Mouse (Mus musculus): ENCODE results near the gene Myo15b. TPM values are rescaled to one million over a fixed set of nuclear protein-coding genes. Genes with fewer than 3 reads are reported as not detected.

Myo15b gene
- polyA plus RNA-seq, 1 experiment from 2014 or later: 0.10 TPM

DNA sequence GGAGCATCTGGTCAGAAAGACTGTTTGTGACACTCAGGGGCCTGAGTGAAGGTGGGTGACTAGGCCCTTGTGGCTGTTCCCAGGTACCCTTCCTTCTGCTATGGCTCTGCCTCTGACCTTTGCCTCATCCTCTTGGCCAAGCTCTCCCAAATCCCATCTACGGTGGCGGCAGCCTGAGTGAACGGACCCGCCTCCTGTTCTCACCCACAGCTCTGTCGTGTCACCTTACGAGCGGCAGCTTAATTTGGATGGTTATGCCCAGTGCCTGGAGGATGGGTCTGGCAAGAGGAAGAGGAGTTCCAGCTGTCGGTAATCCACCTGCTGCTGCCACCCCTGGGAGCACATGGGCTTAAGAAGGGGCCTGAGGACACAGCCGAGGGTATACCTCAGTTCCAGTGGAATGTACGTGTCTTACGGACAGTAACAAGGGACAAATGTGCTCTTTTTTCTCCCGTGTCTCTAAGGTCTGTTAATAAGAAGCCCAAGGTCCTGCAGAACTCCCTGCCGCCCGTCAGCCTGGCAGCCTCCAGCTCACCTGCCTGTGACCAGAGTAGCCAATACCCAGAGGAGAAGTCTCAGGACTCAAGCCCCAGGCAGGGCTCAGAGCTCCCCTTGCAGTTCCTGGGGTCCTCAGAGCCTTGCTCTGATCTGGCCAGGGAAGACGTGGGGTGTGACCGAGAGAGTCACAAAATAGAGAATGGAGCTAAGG lies 38.1 kb upstream of the Myo15b start:
- Histone ChIP-seq H3K36me3 (peaks cover 54% of the 10 kb centered on the region), H3K4me1 (replicated peaks) (peaks cover 29% of the 10 kb centered on the region), H3K9ac (no peak overlapping the region), H3K4me3 (no peak overlapping the region), H3K27ac (replicated peaks) (no peak overlapping the region), H3K4me2 (no peak overlapping the region), H3K9me3 (no peaks in the 10 kb centered on the region), H3K27me3 (peaks cover 26% of the 10 kb centered on the region)
- no peak for ATAC-seq (ENCODE audit: low read depth)
- WGBS: 90% methylated on average over 16 of the region's 16 CpGs

- Histone ChIP-seq H3K9ac (no peak overlapping the region), H3K4me2 (no peak overlapping the region), H3K27me3 (peaks cover 36% of the 10 kb centered on the region), H3K36me3 (peaks cover 54% of the 10 kb centered on the region), H3K9me3 (no peaks in the 10 kb centered on the region), H3K4me1 (replicated peaks) (peaks cover 20% of the 10 kb centered on the region), H3K4me3 (no peak overlapping the region), H3K27ac (replicated peaks) (no peak overlapping the region)
- WGBS: 88% methylated on average over 4 of the region's 4 CpGs
- no peak for ATAC-seq (ENCODE audit: low read depth)
Observed at GRCm38 (mm10) chr11:115821001-115821400, 37.2 kb upstream of the Myo15b start.

GRCm38 (mm10) chr11:115823774-115824740 lies 34.1 kb upstream of the Myo15b start, which contains the start of gene Llgl2:
Gene Llgl2 (plus strand): TSS chr11:115824049.
- Histone ChIP-seq H3K4me2 (peak within 1 kb of the TSS; percentile 93), H3K4me3 (peak within 1 kb of the TSS; percentile 58), H3K9ac (peak within 1 kb of the TSS; percentile 70), H3K36me3 (peaks cover 37% of the 10 kb centered on the region), H3K27me3 (peaks cover 54% of the 10 kb centered on the region), H3K27ac (replicated peaks) (no peak within 1 kb of the TSS), H3K4me1 (replicated peaks) (peaks cover 18% of the 10 kb centered on the region), H3K9me3 (no peaks in the 10 kb centered on the region)
- under 1% methylated on average over 87 of the region's 87 CpGs for WGBS
- peak; percentile 88 for ATAC-seq (ENCODE audit: low read depth)

GRCm38 (mm10) chr11:115824813-115825212 lies 33.4 kb upstream of the Myo15b start:
- 18% methylated on average over 11 of the region's 11 CpGs for WGBS
- Histone ChIP-seq H3K27me3 (peaks cover 61% of the 10 kb centered on the region), H3K4me2 (peak overlapping the region; percentile 93), H3K9ac (no peak overlapping the region), H3K9me3 (no peaks in the 10 kb centered on the region), H3K4me3 (peak overlapping the region; percentile 58; the same call in 1 of the 2 replicates), H3K27ac (replicated peaks) (no peak overlapping the region), H3K4me1 (replicated peaks) (peaks cover 18% of the 10 kb centered on the region), H3K36me3 (peaks cover 32% of the 10 kb centered on the region)
- no peak for ATAC-seq (ENCODE audit: low read depth)

- Histone ChIP-seq H3K27me3 (peaks cover 78% of the 10 kb centered on the region), H3K4me2 (no peak overlapping the region), H3K27ac (replicated peaks) (no peak overlapping the region), H3K9me3 (no peaks in the 10 kb centered on the region), H3K36me3 (peaks cover 15% of the 10 kb centered on the region), H3K9ac (no peak overlapping the region), H3K4me3 (no peak overlapping the region), H3K4me1 (replicated peaks) (peaks cover 18% of the 10 kb centered on the region)
- ATAC-seq (ENCODE audit: low read depth): no peak
- 57% methylated on average over 5 of the region's 5 CpGs for WGBS
Observed at GRCm38 (mm10) chr11:115826487-115826886, 31.7 kb upstream of the Myo15b start.

DNA sequence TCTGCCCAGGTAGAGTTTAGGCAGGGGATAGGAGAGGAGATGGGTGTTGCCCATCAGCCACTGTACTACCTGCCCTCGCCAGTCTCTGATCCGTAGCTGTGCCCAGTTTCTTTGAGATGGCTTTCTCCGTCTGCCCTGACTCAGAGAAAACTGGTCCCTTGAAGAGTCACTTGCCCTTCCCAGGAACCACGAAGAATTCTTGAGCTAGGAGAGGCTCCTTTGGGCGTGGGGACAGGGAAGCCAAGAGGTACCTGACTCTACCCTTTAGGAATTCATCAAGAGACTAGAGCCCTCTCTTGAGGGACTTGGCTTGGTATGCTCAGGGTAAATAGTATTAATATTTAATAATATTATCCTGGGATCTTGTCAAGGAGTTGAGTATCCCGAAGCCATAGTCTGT lies 30.6 kb upstream of the Myo15b start:
- H3K36me3 ChIP-seq: peaks cover 4% of the 10 kb centered on the region
- peaks cover 23% of the 10 kb centered on the region for H3K4me1 ChIP-seq (replicated peaks)
- H3K4me3 ChIP-seq: no peak overlapping the region
- WGBS: 91% methylated on average over 6 of the region's 6 CpGs
- H3K27ac ChIP-seq (replicated peaks): no peak overlapping the region
- no peak for ATAC-seq (ENCODE audit: low read depth)
- peaks cover 85% of the 10 kb centered on the region for H3K27me3 ChIP-seq
- H3K9ac ChIP-seq: no peak overlapping the region
- H3K4me2 ChIP-seq: no peak overlapping the region
- no peaks in the 10 kb centered on the region for H3K9me3 ChIP-seq

GRCm38 (mm10) chr11:115829036-115829435 lies 29.2 kb upstream of the Myo15b start:
- no peak overlapping the region for H3K4me2 ChIP-seq
- H3K36me3 ChIP-seq: no peaks in the 10 kb centered on the region
- ATAC-seq (ENCODE audit: low read depth): no peak
- peaks cover 29% of the 10 kb centered on the region for H3K4me1 ChIP-seq (replicated peaks)
- 58% methylated on average over 4 of the region's 4 CpGs for WGBS
- H3K27me3 ChIP-seq: peaks cover 71% of the 10 kb centered on the region
- H3K4me3 ChIP-seq: no peak overlapping the region
- no peak overlapping the region for H3K27ac ChIP-seq (replicated peaks)
- H3K9ac ChIP-seq: no peak overlapping the region
- no peaks in the 10 kb centered on the region for H3K9me3 ChIP-seq

- Histone ChIP-seq H3K4me3 (no peak overlapping the region), H3K27me3 (peaks cover 59% of the 10 kb centered on the region), H3K4me1 (replicated peaks) (peaks cover 18% of the 10 kb centered on the region), H3K9me3 (no peaks in the 10 kb centered on the region), H3K4me2 (no peak overlapping the region), H3K36me3 (no peaks in the 10 kb centered on the region), H3K9ac (no peak overlapping the region), H3K27ac (replicated peaks) (no peak overlapping the region)
- WGBS: 20% methylated on average over 25 of the region's 25 CpGs
- ATAC-seq (ENCODE audit: low read depth): no peak
Observed at GRCm38 (mm10) chr11:115830550-115831325, 27.5 kb upstream of the Myo15b start.

DNA sequence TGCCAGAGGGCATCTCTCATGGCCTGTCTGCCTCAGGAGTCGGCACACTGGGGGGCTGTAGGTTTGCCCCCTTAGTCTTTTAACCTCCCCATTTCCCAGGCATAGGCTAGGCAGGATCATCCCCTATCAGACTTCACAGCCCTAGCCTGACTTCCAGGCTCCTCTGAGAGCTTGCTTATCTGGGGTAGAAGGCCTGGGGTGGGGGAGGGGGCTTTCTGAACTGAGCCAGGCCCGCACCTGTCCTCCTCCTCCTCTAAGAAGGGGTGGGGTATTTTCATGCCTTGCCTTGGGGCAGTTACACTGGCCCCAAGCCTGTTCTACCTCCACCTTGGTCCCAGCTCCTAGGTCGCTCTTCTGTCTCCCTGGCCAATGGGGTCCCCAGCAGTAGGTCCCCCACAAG lies 26.7 kb upstream of the Myo15b start:
- no peaks in the 10 kb centered on the region for H3K9me3 ChIP-seq
- peaks cover 18% of the 10 kb centered on the region for H3K4me1 ChIP-seq (replicated peaks)
- H3K9ac ChIP-seq: no peak overlapping the region
- WGBS: 36% methylated on average over 3 of the region's 3 CpGs
- no peaks in the 10 kb centered on the region for H3K36me3 ChIP-seq
- H3K27me3 ChIP-seq: peaks cover 53% of the 10 kb centered on the region
- no peak overlapping the region for H3K4me3 ChIP-seq
- H3K4me2 ChIP-seq: no peak overlapping the region
- ATAC-seq (ENCODE audit: low read depth): no peak
- H3K27ac ChIP-seq (replicated peaks): no peak overlapping the region

GRCm38 (mm10) chr11:115832064-115832463 lies 26.1 kb upstream of the Myo15b start:
- Histone ChIP-seq H3K27ac (replicated peaks) (no peak overlapping the region), H3K36me3 (no peaks in the 10 kb centered on the region), H3K9me3 (no peaks in the 10 kb centered on the region), H3K4me1 (replicated peaks) (peaks cover 18% of the 10 kb centered on the region), H3K4me3 (no peak overlapping the region), H3K9ac (no peak overlapping the region), H3K4me2 (no peak overlapping the region), H3K27me3 (peaks cover 47% of the 10 kb centered on the region)
- WGBS: 50% methylated on average over 6 of the region's 6 CpGs
- ATAC-seq (ENCODE audit: low read depth): no peak

DNA sequence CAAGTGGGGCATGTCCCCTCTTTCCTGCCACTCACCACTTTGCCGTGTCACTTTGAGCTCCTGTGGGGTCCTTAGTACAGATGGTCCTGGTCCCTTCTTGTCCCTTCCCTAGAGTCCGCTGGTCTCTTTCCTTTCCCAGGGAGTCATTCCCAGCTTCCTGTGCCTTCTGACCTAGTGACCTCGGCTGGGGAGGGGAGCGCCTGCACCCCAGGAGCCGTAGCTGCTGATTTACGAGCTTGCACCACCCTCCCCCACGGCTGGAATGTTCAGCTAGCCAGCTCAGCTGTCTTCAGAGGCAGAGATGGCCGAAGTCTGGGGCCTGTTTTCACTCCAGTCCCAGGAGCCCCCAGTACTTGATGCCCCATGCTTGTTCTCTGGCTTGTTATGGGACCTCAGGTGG lies 25.7 kb upstream of the Myo15b start:
- Histone ChIP-seq H3K27me3 (peaks cover 47% of the 10 kb centered on the region), H3K9ac (no peak overlapping the region), H3K4me2 (no peak overlapping the region), H3K27ac (replicated peaks) (no peak overlapping the region), H3K36me3 (no peaks in the 10 kb centered on the region), H3K4me1 (replicated peaks) (peaks cover 18% of the 10 kb centered on the region), H3K4me3 (no peak overlapping the region), H3K9me3 (no peaks in the 10 kb centered on the region)
- ATAC-seq (ENCODE audit: low read depth): no peak
- WGBS: under 1% methylated on average over 8 of the region's 8 CpGs
